Mouse (Mus musculus) heart, adult 2 months (tissue): Measurements from ENCODE around the gene Inf2. TPM values are rescaled to one million over a fixed set of nuclear protein-coding genes. Genes with fewer than 3 reads are reported as not detected.
A peak's percentile ranks its signal among the peaks of the same experiment; 100 is the strongest.

Source experiments
- DNase-seq, 2 experiments: peaks; one replicate each; pipeline ENCODE4 v3.0.0; 2021
- H3K27ac ChIP-seq: fragments of 200-600 bp; 2 replicates; pipeline ENCODE4 v1.8.1; 2022
- H3K27me3 ChIP-seq: fragments of 200-500 bp; 2 replicates; pipeline ENCODE4 v1.6.1; 2012; ENCODE audit warnings: mild to moderate bottlenecking, low read length, inconsistent platforms, mixed read lengths; ENCODE audit not compliant: control insufficient read depth, insufficient read depth
- H3K36me3 ChIP-seq: fragments of 200-500 bp; 2 replicates; pipeline ENCODE4 v1.6.1; 2012; ENCODE audit warnings: low read length, inconsistent platforms; ENCODE audit not compliant: control insufficient read depth, insufficient read depth
- H3K4me1 ChIP-seq: fragments of 200-500 bp; 2 replicates; pipeline ENCODE4 v1.6.1; 2011; ENCODE audit warnings: low read length; ENCODE audit not compliant: control insufficient read depth, insufficient read depth
- H3K4me3 ChIP-seq: fragments of 200-600 bp; 2 replicates; pipeline ENCODE4 v1.8.1; 2022
- H3K79me2 ChIP-seq: fragments of 200-500 bp; replicated peaks from 2 replicates; pipeline ENCODE4 v1.6.1; 2012; ENCODE audit warnings: mild to moderate bottlenecking, inconsistent platforms, low read length, moderate library complexity, mixed read lengths; ENCODE audit not compliant: control insufficient read depth, insufficient read depth
- H3K9ac ChIP-seq: fragments of 200-500 bp; 2 replicates; pipeline ENCODE4 v1.6.1; 2012; ENCODE audit warnings: low read depth, mild to moderate bottlenecking, control low read depth, inconsistent platforms, low read length, mixed read lengths
- CTCF ChIP-seq: fragments of 200-600 bp; IDR thresholded peaks from 2 replicates; pipeline ENCODE4 v1.8.1; 2022; ENCODE audit warnings: antibody characterized with exemption, mild to moderate bottlenecking, moderate library complexity
- EP300 ChIP-seq: fragments of 200-500 bp; IDR thresholded peaks from 2 replicates; pipeline ENCODE4 v1.6.1; 2011; ENCODE audit warnings: low read depth, low read length, control low read depth; ENCODE audit not compliant: insufficient read depth
- POLR2A ChIP-seq: fragments of 200-500 bp; IDR thresholded peaks from 2 replicates; pipeline ENCODE4 v1.6.1; 2011; ENCODE audit warnings: mild to moderate bottlenecking, low read depth, low read length, control low read depth; ENCODE audit not compliant: insufficient read depth
- WGBS: fragments of 180-500 bp; shearing (Covaris S2); methylation state at CpG from one replicate; pipeline ENCODE4 v1.1.7; 2018; 5-methylcytosine and 5-hydroxymethylcytosine counted together
- intact Hi-C: fragments of 180-260 bp; cut with DNase I; formaldehyde crosslinking; loops from one replicate; pipeline ENCODE4 v1.15.1; 2025
- polyA plus RNA-seq: library from polyadenylated mRNA; depleted of rRNA; stranded (reverse); fragments of >200 nt; gene quantifications from 2 replicates; pipeline ENCODE4 v1.2.3, GENCODE M21; 2012
- total RNA-seq, 2 experiments: library from RNA; stranded (reverse); gene quantifications; 2 replicates each; pipeline ENCODE4 v1.2.3; 2021

The Inf2 gene
- total and polyA plus RNA-seq, 3 experiments: 12.7 to 17.3 (median 15.0) TPM

DNA sequence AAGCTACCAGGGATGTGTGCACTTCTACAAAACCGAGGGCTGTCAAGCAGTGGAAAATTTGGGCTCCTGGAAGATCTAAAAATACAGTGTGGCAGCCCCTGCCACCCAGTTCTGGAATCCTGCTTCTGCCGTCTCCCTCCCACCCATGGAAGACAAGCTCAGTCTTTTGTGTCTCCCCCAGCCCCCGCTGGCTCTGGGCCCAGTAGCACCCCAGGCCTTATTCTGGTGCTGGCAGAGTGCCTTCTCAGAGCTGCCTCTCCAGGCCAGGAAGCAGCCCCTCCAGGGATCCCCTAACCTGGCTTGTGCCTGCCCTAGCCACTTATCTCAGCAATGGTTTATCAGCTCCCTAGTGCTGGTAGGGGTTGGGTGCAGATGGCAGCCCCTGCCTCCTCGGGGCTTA, 6.4 kb downstream of the Inf2 start:
- 37% methylated on average over 4 of the region's 4 CpGs for WGBS
- H3K4me3 ChIP-seq: no peak overlapping the region
- no peak overlapping the region for H3K9ac ChIP-seq
- peaks cover 45% of the 10 kb centered on the region for H3K4me1 ChIP-seq
- H3K27me3 ChIP-seq: no peaks in the 10 kb centered on the region
- no peak for TF ChIP-seq POLR2A
- no peak for TF ChIP-seq EP300
- TF ChIP-seq CTCF: no peak
- intact Hi-C loops: no loop called here
- no peaks in the 10 kb centered on the region; the same call in 1 of the 2 replicates for H3K79me2 ChIP-seq
- H3K36me3 ChIP-seq: no peaks in the 10 kb centered on the region
- peak overlapping the region; percentile 72 for H3K27ac ChIP-seq
- no peak for DNase-seq

DNA sequence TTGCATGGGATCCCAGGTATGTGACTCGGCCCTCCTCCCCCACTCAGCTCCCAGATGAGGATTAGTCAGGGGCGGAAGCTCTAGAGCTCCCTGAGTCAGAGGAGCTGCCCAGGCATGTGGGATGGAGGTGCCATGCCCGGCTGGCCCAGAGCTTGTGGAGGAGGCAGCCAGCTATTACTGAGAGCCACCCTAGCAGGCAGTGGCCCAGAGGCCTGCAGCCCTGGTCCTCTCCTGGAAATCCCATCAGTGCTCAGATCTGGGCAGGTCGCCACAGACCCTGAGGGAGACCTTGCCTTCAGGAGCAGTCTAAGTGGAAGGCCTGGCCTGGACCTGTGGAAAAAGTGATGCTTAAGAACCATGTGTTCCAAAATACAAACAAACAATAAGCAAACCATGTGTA, 7.0 kb downstream of the Inf2 start:
- intact Hi-C loops: no loop called here
- Histone ChIP-seq H3K4me3 (no peak overlapping the region), H3K79me2 (no peaks in the 10 kb centered on the region; the same call in 1 of the 2 replicates), H3K4me1 (peaks cover 41% of the 10 kb centered on the region), H3K27me3 (no peaks in the 10 kb centered on the region), H3K27ac (peak overlapping the region; percentile 72), H3K36me3 (no peaks in the 10 kb centered on the region), H3K9ac (no peak overlapping the region)
- WGBS: 47% methylated on average over 4 of the region's 4 CpGs
- peak; percentile 49; the same call in 1 of the 2 replicates for TF ChIP-seq EP300
- no peak for TF ChIP-seq CTCF
- DNase-seq: peak in 1 of 2 experiments; percentile 70

DNA sequence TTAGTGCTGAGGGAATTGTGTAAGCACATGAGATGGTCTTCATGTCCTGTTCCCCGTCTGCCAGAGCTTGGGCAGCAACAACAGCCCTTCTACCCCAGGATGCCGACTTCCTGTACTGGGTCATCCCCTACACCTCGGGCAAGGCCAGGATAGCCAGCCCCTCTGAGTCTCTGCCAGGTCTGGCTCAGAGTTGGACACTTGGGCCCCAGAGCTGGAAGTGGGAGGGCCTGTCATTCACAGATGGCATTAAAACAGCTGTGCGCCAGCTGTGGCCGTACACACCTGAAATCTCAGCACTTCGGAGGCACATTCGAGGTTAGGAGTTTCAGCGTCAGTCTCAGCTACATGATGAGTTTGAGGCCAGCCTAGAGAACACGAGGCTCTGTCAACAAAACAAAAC, 7.9 kb downstream of the Inf2 start:
- DNase-seq: no peak
- 47% methylated on average over 9 of the region's 9 CpGs for WGBS
- H3K4me1 ChIP-seq: peaks cover 32% of the 10 kb centered on the region
- H3K27me3 ChIP-seq: no peaks in the 10 kb centered on the region
- H3K27ac ChIP-seq: peak overlapping the region; percentile 72; the same call in 1 of the 2 replicates
- no peak for TF ChIP-seq EP300
- no peak for TF ChIP-seq POLR2A
- TF ChIP-seq CTCF: no peak
- intact Hi-C loops: no loop called here
- H3K4me3 ChIP-seq: no peak overlapping the region
- no peak overlapping the region; the same call in 1 of the 2 replicates for H3K9ac ChIP-seq
- H3K36me3 ChIP-seq: no peaks in the 10 kb centered on the region
- H3K79me2 ChIP-seq: no peaks in the 10 kb centered on the region; the same call in 1 of the 2 replicates

DNA sequence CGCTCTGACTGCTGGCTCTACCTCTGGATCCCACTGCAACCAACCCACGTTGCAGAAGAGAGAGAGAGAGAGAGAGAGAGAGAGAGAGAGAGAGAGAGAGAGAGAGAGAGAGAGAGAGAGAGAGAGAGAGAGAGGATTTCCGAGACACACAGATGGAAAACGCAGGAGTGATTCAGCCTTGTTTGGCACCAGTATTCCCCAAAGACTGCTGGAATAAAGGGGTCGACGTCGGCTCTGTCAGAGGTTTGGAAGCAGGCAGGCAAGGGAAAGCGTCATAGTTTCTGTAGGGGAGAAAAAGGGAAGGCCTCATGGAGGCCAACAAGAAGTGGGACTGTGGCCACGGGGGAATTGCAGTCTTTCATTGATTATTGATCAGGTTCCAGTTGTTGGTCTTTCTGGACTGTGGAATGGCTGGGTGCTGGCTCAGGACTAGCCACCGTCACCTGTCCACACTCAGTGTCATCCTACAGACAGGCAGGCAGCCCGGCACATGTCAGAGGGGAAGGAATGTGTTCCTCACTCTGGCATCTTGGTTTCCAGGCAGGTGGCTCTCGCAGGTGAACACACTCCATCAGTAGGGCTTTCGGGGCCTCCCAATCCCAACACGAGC, 8.4 kb downstream of the Inf2 start:
- H3K9ac ChIP-seq: no peak overlapping the region
- H3K4me3 ChIP-seq: no peak overlapping the region
- H3K36me3 ChIP-seq: no peaks in the 10 kb centered on the region
- H3K27ac ChIP-seq: no peak overlapping the region
- intact Hi-C loops: no loop called here
- no peak for TF ChIP-seq POLR2A
- no peak for TF ChIP-seq EP300
- TF ChIP-seq CTCF: no peak
- DNase-seq: no peak
- H3K27me3 ChIP-seq: no peaks in the 10 kb centered on the region
- H3K4me1 ChIP-seq: peaks cover 29% of the 10 kb centered on the region
- H3K79me2 ChIP-seq: no peaks in the 10 kb centered on the region; the same call in 1 of the 2 replicates
- WGBS: 67% methylated on average over 14 of the region's 14 CpGs

DNA sequence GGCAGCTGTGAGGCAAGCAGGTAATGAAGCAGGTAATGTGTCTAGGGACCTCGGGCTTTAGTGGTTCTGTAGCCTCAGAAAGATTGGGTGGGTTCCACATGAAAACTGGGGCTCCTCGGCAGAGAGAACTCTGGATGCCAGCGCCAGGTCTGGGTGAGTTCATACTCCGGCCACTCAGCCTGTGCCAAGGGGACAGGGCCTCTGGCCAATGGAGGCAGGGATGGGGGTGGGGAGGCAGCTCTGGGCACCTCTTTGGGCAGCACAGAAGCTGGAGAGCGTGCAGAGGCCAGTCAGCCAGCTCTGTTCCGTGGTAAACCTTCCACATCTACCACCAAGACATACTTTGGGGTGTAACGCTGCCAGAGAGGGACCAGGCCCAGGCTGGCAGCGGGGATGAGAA, 9.0 kb downstream of the Inf2 start:
- Histone ChIP-seq H3K27me3 (no peaks in the 10 kb centered on the region), H3K79me2 (no peaks in the 10 kb centered on the region; the same call in 1 of the 2 replicates), H3K4me3 (no peak overlapping the region), H3K27ac (no peak overlapping the region), H3K4me1 (peaks cover 26% of the 10 kb centered on the region), H3K36me3 (no peaks in the 10 kb centered on the region), H3K9ac (no peak overlapping the region)
- no peak for DNase-seq
- intact Hi-C loops: no loop called here
- 80% methylated on average over 8 of the region's 8 CpGs for WGBS
- no peak for TF ChIP-seq POLR2A
- no peak for TF ChIP-seq CTCF
- TF ChIP-seq EP300: no peak

DNA sequence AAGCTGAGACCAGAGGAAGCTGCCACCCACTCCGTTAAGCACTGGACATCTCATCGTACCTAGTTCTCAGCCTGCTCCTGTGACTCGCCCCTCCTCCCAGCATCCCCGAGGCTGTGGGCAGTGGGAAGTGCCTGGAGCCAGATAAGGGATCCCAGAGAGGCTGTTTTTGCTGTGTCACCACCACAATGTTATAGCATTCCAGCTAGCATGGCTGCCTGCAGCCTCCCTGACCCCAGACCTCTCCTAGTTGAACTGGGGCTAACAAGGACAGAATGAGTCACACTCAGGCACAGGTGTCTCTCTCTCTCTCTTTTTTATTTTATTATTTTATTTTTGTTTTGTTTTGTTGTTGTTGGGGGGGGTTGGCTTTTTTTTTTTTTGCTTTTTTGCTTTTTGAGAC, 10.6 kb downstream of the Inf2 start:
- no peak overlapping the region for H3K4me3 ChIP-seq
- no peak for DNase-seq
- WGBS: 51% methylated on average over 4 of the region's 4 CpGs
- H3K27me3 ChIP-seq: no peaks in the 10 kb centered on the region
- peaks cover 16% of the 10 kb centered on the region for H3K4me1 ChIP-seq
- H3K36me3 ChIP-seq: no peaks in the 10 kb centered on the region
- H3K9ac ChIP-seq: no peak overlapping the region
- no peak for TF ChIP-seq EP300
- TF ChIP-seq CTCF: no peak
- no peak for TF ChIP-seq POLR2A
- H3K79me2 ChIP-seq: no peaks in the 10 kb centered on the region; the same call in 1 of the 2 replicates
- H3K27ac ChIP-seq: no peak overlapping the region
- intact Hi-C loops: no loop called here
